Mouse (Mus musculus) subcutaneous adipose tissue, adult 2 months (tissue): ENCODE data around the gene Alkbh8. TPM values are rescaled to one million over a fixed set of nuclear protein-coding genes. Genes with fewer than 3 reads are reported as not detected.

ENCODE experiments used
- polyA plus RNA-seq: library from polyadenylated mRNA; depleted of rRNA; stranded (reverse); fragments of >200 nt; gene quantifications from 2 replicates; pipeline ENCODE4 v1.2.3, GENCODE M21; 2012; ENCODE audit warnings: low replicate concordance; rRNA removed

The Alkbh8 gene
- polyA plus RNA-seq: 2.3 and 3.4 TPM in 2 replicates

DNA sequence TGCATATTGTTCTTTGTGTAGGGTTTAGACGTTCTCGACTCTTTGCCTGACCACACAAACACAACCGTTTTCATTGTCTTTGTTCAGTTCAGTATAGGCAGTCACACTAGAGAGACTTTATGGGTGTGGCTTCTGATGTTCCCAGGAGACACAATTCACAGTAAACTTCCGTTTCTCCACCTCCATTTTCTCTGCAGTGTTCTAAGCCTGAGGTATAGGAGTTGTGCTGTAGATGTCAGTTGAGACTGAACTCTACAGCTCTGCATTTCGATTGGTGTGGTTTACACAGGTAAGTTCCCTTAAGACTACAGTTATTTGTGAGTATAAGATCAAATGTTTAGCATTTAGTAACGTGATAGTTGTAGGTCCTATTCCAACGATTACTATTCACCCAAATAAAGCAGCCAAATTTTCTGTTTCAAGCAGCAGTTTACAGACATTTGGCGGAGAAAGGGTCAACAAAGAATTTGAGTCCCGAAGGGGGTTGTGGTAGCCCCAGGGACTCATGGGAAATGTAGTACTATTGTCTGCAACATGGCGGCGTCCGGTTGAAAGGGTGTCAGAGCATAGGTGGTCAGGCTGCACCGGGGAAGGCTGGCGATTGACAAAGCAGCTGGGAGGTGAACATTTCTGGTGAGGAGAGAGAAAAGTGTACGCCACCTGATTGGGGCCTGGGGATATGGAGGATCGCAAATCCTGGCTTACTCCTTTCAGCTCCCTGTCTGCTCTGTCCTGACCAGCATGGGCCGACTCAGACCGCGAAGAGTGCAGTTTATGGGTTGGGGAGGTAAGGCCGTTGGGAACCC lies at the start of gene Alkbh8:
TSS of gene Alkbh8 (plus strand) at position 179 of the 806 bp plus-strand sequence.

DNA sequence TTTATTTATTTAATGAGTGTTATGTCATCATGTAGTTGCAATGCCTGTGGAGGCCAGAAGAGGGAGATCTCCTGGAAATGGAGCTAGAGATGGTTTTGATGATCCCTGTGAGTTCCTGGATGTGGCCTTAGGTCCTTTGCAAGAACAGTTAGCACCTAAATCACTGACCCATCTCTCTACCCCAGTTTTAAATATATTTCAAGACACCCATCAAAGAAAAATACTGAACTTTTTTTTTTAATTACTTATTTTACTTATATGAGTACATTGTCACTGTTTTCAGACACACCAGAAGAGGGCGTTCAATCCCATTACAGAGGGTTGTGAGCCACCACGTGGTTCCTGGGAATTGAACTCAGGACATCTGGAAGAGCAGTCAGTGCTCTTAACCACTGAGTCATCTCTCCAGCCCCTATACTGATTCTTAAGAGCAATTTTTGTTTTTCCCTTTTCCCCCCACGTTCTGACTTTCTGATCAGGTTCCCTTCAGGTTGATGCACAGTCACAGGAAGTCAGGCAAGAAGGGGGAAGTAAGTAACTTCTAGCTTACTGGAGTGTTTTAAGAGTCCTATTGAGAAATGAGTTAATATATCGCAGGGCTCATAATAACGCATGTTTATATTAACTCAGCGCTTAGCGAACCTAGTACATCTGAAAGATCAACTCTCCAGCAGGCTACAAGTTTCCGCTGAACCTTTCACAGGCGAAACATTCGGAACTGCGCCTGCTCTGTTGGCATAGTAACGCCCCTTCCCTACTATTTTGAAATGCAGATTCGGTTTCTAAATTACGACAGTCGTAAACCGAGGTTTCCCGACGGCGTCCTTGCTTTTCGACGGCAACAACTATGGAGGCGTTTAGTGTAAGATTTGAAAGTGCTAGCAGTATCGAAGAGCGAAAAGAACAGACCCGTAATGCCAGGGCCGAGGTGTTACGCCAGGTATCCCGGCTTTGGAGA lies 68.6 kb downstream of the Alkbh8 start, which contains the start of gene Cwf19l2:
TSS of gene Cwf19l2 (plus strand) at position 342 of the 958 bp plus-strand sequence.

Other genes starting within 250 kb of the Alkbh8 start
- 0.82 and 1.1 TPM in 2 replicates for gene Cwf19l2, start 68.5 kb downstream of the Alkbh8 start, polyA plus RNA-seq
- gene Gucy1a2, start 197.6 kb downstream of the Alkbh8 start, polyA plus RNA-seq: 0.93 and 1.5 TPM in 2 replicates